Mouse (Mus musculus): ENCODE measurements around the gene Rnls.

Gene Rnls

DNA sequence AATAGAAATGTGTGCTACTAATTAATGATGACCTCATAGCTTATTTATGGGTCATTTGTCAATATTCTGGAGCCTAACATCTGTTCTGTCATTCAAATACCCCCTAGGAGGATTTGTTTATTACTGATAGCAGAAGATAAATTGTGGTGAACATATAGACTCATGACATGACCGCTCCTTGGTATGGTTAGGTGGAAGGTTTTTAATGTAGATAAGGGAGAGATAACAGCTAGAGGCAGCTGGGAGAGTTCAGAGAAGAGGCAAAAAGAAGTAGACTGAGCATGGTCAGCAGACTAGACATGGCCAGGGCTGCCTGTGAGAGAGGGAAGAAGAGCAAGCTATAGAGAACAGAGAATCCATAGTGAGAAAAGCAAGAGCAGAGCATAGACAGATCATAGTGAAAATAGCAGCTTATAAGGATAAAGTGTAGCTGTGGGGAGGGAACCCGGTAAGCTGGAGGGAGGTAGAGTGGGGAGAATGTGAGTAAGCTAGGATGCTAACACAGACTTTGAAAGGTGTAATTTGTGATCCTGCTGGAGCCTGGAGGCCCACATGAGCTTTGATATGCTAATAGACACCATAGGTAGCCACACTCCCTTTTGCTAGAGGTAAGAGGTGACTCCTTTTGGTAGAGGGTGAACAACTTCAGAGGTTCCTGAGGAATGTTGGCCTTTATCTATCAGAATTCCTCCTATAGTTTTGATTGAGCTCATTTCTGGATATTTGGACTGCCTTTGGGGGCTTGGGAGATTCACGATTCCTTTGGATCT, 127.7 kb downstream of the Rnls start:
- no peak for DNase-seq (ENCODE audit: low spot score in 2 of 2)

DNA sequence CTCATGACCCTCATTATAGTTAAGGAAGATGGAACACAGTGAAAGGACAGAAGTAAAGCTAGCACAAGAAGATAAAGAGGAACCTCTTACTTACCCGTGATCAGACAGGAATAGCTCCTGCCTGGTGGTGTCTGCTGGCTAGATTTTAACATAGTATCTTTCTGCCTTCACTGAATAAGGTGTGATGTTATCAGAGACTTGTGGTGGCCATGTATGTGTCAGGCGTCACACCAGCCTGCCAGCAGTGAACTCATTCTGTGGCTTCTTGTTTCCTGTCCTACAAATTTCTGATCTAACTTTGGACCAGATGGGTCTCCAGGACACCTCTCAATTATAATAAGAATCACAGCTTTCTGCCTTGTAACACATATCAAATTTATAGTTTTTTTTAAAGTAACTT, 129.7 kb downstream of the Rnls start:
- DNase-seq (ENCODE audit: low spot score in 2 of 2), result no peak

GRCm38 (mm10) chr19:33259164-33259563, 132.9 kb downstream of the Rnls start:
- DNase-seq (ENCODE audit: low spot score in 2 of 2), result no peak

- DNase-seq (ENCODE audit: low spot score in 2 of 2), result no peak
These were observed 138.2 kb downstream of the Rnls start for GRCm38 (mm10) chr19:33253893-33254292.

- peak; percentile 61 to 67 for DNase-seq (ENCODE audit: low spot score in 2 of 2)
These were observed 139.9 kb downstream of the Rnls start for GRCm38 (mm10) chr19:33252226-33252625.

- DNase-seq (ENCODE audit: low spot score in 2 of 2), result no peak
These were observed 147.9 kb downstream of the Rnls start for GRCm38 (mm10) chr19:33244196-33244595.

GRCm38 (mm10) chr19:33240386-33240785, 151.7 kb downstream of the Rnls start:
- peak; percentile 40 to 77 for DNase-seq (ENCODE audit: low spot score in 2 of 2)

DNA sequence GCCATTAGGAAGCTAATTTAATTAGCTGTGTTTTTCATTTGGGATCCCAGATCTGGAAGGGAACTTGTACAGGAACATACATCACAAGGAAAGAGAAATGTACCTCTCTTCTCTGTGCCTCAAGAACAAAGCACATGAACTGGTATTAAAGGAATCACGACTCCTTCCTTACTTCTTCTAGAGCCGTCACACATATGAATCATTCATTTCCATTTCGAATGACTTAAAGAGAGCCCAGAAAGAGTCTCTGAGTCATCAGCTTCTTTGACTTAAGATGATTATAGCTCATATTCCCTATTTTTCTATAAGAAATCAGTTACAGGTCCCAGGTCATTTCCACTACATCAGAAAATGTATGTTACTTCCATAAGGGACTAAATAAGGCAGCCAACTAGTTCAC, 159.2 kb downstream of the Rnls start:
- no peak for DNase-seq (ENCODE audit: low spot score in 2 of 2)

- no peak for DNase-seq (ENCODE audit: low spot score in 2 of 2)
These were observed 160.8 kb downstream of the Rnls start for GRCm38 (mm10) chr19:33231303-33231702.

GRCm38 (mm10) chr19:33227004-33227403, 165.1 kb downstream of the Rnls start:
- DNase-seq (ENCODE audit: low spot score in 2 of 2), result peak; percentile 51 to 68

GRCm38 (mm10) chr19:33225858-33226705, 166.0 kb downstream of the Rnls start:
- no peak for DNase-seq (ENCODE audit: low spot score in 2 of 2)

GRCm38 (mm10) chr19:33225002-33225376, 167.1 kb downstream of the Rnls start:
- DNase-seq (ENCODE audit: low spot score in 2 of 2), result no peak

- DNase-seq (ENCODE audit: low spot score in 2 of 2), result peak; percentile 71 to 91
These were observed 167.7 kb downstream of the Rnls start for GRCm38 (mm10) chr19:33224181-33225001.

- DNase-seq (ENCODE audit: low spot score in 2 of 2), result no peak
These were observed 168.3 kb downstream of the Rnls start for GRCm38 (mm10) chr19:33223766-33224165.

DNA sequence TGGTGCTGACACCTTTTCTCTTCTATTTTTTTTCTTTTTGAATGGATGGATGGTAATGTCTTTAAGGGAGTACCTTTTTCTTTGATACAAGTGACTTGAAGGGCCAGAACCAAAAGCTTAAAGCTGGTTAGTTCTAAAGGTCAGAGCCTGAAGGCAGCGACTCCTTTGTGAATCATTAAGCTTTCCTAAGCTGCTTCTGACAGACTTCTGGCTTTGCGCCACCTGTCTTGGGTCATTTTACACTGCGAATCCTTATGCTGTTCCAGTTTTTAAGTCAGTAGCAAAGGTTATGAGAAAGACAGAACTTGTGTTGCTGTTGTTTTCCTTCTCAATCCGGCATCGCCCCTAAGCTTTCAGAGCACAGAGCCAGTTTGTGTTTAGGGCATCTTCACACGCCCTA, 168.8 kb downstream of the Rnls start:
- no peak for DNase-seq (ENCODE audit: low spot score in 2 of 2)

DNA sequence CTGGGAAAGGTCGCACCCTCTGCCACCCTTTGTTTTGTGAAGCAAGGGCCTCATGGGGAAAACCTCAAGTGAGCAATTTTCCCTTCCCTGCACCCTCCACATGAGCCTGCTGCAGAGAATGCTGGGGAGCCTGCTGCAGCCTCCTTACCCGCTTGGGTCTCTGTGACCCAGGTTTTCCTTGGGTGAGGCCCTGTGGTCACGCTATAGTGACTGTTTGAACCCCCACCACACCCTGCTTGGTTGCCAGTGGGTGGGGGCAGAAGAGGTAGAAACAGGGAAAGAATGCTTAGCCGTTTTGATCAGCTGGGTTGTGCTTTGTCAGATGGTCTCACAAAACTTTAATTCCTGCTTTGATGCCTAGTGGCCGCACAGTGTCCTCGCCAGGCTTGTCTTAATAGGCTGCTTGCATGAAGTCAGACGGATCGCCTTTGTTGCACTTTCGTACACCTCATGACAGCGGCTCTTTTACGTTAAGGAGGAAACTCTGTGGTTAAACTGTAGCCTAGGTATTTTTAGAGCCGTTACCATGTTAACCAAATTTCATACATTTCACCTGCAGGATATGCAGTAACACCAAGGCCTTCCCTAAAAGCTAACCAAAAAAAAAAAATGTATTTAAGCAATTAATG, 169.4 kb downstream of the Rnls start:
- no peak for DNase-seq (ENCODE audit: low spot score in 2 of 2)

DNA sequence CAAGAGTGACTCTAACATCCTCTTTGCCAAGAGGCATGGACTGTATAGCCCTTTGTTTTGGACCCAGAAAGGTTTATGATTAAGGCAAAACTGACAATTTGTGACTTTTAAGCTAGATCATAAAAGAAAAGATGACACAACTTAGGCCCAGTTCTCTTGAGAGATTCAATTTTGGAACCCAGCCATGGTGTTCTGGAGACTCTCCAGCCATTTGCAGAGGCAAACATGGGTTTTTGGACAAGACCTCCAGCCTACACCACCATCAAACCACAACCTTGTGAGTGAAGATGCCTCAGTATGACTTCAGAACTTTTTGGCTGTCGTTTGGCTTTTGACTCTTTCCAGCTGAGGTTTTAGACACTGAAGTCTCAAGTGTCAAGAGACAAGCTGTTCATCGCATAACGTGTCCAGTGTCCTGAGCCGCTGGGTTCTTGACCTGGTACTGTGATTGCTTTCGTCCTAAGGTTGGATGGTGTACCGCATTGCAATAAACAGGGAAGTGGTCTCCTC, 174.2 kb downstream of the Rnls start:
- no peak for DNase-seq (ENCODE audit: low spot score in 2 of 2)

DNA sequence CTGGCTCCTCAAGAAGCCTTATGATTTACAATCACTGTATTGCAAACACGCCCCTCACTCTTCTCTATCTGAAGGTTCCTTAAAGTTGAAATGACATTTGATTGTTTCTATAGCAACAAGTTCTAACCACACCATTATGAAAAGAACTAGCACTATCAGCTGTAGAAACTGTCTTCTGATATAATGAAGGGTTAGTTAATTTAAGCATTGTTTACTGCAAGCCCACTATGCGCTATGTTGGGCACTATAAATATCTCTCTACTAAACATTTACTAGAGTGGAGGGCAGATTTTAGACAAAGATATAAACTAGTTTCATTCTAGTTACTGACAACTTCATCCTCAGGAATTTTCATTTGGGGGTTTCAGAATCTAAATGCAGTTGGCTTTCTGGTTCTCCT, 182.4 kb downstream of the Rnls start:
- no peak for DNase-seq (ENCODE audit: low spot score in 2 of 2)

DNA sequence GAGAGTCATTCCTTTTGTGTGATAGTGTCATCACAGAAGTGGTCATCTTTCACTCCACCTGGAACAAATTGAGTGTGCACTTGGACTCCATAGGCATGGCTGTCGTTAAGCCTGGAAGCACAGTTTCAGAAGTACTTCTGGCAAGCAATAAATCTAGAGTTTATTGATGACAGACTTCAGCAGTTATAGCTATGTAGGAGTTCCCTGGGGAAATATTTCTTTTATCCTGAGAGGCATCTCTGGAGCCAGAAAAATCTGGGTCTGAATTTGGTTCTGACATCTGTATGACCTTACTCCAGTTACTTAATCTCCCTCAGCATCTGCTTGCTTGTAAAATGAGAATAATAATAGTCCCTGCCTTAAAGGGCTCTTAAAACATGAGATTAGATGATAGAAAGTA, 184.1 kb downstream of the Rnls start:
- no peak for DNase-seq (ENCODE audit: low spot score in 2 of 2)

DNA sequence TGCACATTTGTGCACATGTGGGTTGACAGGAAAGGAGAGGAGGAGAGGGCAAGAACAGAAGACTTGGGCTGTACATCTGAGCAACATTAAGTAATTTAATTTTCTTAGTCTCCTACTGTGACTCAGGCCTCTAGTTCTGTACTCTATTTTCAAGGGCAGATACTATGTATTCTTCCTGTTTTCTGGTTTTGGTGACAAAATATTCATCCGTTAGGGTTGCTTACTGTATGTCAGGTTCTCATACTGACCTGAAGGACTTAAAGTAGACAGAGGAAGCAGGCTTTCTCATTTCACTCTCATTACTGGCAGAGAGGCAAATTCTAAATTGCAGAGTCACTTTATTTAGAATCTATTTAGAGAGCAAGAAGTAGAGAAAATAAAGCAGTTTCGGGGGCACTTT, 186.7 kb downstream of the Rnls start:
- no peak for DNase-seq (ENCODE audit: low spot score in 2 of 2)

- no peak for DNase-seq (ENCODE audit: low spot score in 2 of 2)
These were observed 189.7 kb downstream of the Rnls start for GRCm38 (mm10) chr19:33202422-33202821.

DNA sequence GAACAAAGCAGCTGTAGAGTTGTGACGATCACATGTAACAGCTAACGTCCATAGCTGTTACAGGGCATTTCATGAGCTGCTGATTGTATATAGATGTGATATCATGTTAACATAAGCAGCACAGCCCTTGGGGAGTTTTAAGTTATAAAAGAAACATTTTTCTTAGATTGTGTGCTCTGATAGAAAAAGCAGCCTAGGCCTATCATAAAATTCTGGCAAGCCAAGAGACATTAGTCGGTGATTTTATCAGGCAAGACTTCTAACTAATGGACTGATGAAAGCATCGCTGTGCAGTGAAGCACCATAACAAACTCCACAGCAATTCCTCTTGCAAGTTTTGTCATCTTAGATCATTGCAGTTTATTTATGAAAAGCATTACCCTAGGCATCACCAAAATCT, 190.9 kb downstream of the Rnls start:
- DNase-seq (ENCODE audit: low spot score in 2 of 2), result no peak
